Mouse (Mus musculus) embryonic facial prominence, embryonic 10.5 days (tissue): ENCODE data around the gene Srd5a2. TPM values are rescaled to one million over a fixed set of nuclear protein-coding genes. Genes with fewer than 3 reads are reported as not detected.

ENCODE experiments used
- DNase-seq: peaks from one replicate; pipeline ENCODE4 v3.0.0-alpha.2; 2017; ENCODE audit warnings: low spot score
- H3K27ac ChIP-seq: fragments of 300-500 bp; sonication (generic); replicated peaks from 2 replicates; pipeline ENCODE4 v1.5.1; 2016; ENCODE audit warnings: mild to moderate bottlenecking
- H3K27me3 ChIP-seq: fragments of 300-500 bp; sonication (generic); replicated peaks from 2 replicates; pipeline ENCODE4 v1.6.1; 2016; ENCODE audit warnings: low read depth, mild to moderate bottlenecking; ENCODE audit not compliant: poor library complexity, severe bottlenecking
- H3K36me3 ChIP-seq: fragments of 300-500 bp; sonication (generic); replicated peaks from 2 replicates; pipeline ENCODE4 v1.6.1; 2016; ENCODE audit warnings: mild to moderate bottlenecking, moderate library complexity
- H3K4me1 ChIP-seq: fragments of 300-500 bp; sonication (generic); 2 replicates; pipeline ENCODE4 v1.6.1; 2016
- H3K4me3 ChIP-seq: fragments of 300-500 bp; sonication (generic); 2 replicates; pipeline ENCODE4 v1.5.1; 2016; ENCODE audit warnings: mild to moderate bottlenecking, moderate library complexity
- H3K9me3 ChIP-seq: fragments of 300-500 bp; sonication (generic); 2 replicates; pipeline ENCODE4 v1.6.1; 2016; ENCODE audit warnings: mild to moderate bottlenecking
- WGBS: fragments of 180-500 bp; shearing (Covaris S2); methylation state at CpG from one replicate; pipeline ENCODE4 v1.1.7; 2016; 5-methylcytosine and 5-hydroxymethylcytosine counted together
- polyA plus RNA-seq: library from polyadenylated mRNA; unstranded; fragments of >200 nt; fragmentation: Nextera tagmentation; extraction: Ambion mirVana; gene quantifications from 2 replicates; pipeline ENCODE4 v1.2.1, GENCODE M21; 2016

Srd5a2 gene
- polyA plus RNA-seq, 1 experiment from 2014 or later: not detected

- Histone ChIP-seq H3K4me3 (no peak overlapping the region), H3K9me3 (no peaks in the 10 kb centered on the region), H3K4me1 (0 out of 2 replicates have a peak, but pooled peaks cover 2% of the 10 kb centered on the region), H3K36me3 (no peaks in the 10 kb centered on the region), H3K27ac (no peak overlapping the region), H3K27me3 (no peaks in the 10 kb centered on the region)
- WGBS: 88% methylated on average over 11 of the region's 11 CpGs
- no peak for DNase-seq
Measured at GRCm38 (mm10) chr17:73972648-73973047, 75.1 kb downstream of the Srd5a2 start.

DNA sequence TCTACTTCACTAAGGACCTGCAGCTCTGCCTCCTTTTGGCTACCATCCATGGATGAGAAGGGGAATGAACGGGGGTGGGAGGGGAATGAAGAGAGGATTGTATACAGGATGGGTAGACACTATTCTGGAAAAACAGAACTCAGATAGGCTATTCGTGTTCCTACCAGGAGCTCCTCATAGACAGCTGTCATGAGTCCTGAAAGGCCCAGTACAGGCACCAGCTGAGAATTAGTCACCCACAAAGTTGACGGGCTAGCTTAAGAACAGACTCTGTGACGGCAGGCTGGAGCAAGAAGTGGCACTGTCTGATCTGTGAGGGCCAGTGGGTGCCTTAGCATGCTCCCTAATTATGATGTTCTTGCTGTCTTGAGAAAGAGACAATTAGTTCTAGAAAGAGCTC, 76.4 kb downstream of the Srd5a2 start:
- 0 out of 2 replicates have a peak, but pooled peaks cover 2% of the 10 kb centered on the region for H3K4me1 ChIP-seq
- no peaks in the 10 kb centered on the region for H3K9me3 ChIP-seq
- no peak for DNase-seq
- WGBS: 87% methylated on average over 4 of the region's 4 CpGs
- H3K27me3 ChIP-seq: no peaks in the 10 kb centered on the region
- H3K4me3 ChIP-seq: no peak overlapping the region
- H3K36me3 ChIP-seq: no peaks in the 10 kb centered on the region
- no peak overlapping the region for H3K27ac ChIP-seq

DNA sequence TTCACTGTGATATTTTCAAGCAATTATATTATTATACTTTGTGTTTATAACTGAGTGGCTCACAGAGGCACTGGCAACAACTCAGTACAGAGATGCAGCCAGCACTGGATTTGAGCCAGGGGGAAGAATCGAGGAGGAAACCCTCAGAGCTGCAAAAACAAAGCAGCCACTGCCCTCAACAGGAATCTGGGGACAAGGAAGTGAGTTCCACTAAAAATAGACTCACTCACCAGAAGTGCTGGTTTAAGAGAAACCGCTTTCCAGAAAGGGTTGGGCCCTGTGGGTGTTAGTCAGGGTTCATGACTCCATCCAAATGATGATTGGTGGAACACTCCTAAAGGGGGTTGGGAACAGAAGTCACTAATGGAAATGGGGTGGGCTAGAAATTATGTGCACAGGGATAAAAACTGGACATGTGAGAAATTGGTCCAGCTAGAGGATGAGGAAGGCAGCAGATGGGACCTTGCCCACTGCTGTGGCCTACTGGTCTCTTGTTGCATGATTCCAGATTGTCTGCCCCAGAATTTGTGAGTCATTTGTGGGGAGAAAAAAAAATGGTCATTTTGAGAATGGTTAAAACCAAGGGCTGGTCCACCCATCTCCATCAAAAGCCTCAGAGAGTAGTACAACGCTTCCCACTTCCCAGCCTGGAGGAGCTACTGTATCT, 77.2 kb downstream of the Srd5a2 start:
- 66% methylated on average over 3 of the region's 3 CpGs for WGBS
- 0 out of 2 replicates have a peak, but pooled peaks cover 2% of the 10 kb centered on the region for H3K4me1 ChIP-seq
- H3K27ac ChIP-seq: no peak overlapping the region

More for the DNA sequence above, 77.2 kb downstream of the Srd5a2 start:
- no peak for DNase-seq
- Histone ChIP-seq H3K4me3 (no peak overlapping the region), H3K9me3 (no peaks in the 10 kb centered on the region), H3K27me3 (no peaks in the 10 kb centered on the region), H3K36me3 (no peaks in the 10 kb centered on the region)

Other genes with a start within 250 kb of the Srd5a2 start
- 8.9 and 9.6 TPM in 2 replicates for gene Ehd3, start 243.8 kb downstream of the Srd5a2 start, polyA plus RNA-seq
- gene Xdh, start 97.7 kb downstream of the Srd5a2 start, polyA plus RNA-seq: 0.06 and 0.26 TPM in 2 replicates
- 89.3 and 94.8 TPM in 2 replicates for gene Memo1, start 247.6 kb upstream of the Srd5a2 start, polyA plus RNA-seq